Mouse (Mus musculus): ENCODE results near the gene Sbf1.

GRCm38 (mm10) chr15:89289455-89289854, 25.7 kb downstream of the Sbf1 start:
- TF ChIP-seq POLR2A (IDR thresholded peaks at IDR 0.05; ENCODE audit: insufficient read length, low read depth) (no peak), TCF12 (IDR thresholded peaks at IDR 0.05; ENCODE audit: insufficient read depth, poor library complexity, severe bottlenecking) (no peak), MYOG (IDR thresholded peaks at IDR 0.05; ENCODE audit: control insufficient read depth in 1 of 3, insufficient read depth in 1 of 3, insufficient read length in 2 of 3, low read depth in 2 of 3) (peak in 2 of 3 experiments; percentile 42 to 54), MAX (IDR thresholded peaks at IDR 0.05; ENCODE audit: low read depth) (no peak), CEBPB (IDR thresholded peaks at IDR 0.05; ENCODE audit: insufficient read depth, poor library complexity, severe bottlenecking) (no peak), MYOD1 (IDR thresholded peaks at IDR 0.05; ENCODE audit: control insufficient read depth in 1 of 3, insufficient read length in 2 of 3, low read depth in 2 of 3) (peak in 1 of 3 experiments; percentile 32), TCF3 (IDR thresholded peaks at IDR 0.05; ENCODE audit: insufficient read length, low read depth) (no peak), REST (IDR thresholded peaks at IDR 0.05; ENCODE audit: insufficient read depth, insufficient read length) (no peak)
